Mouse (Mus musculus): ENCODE measurements around the gene Fam76b. TPM values are rescaled to one million over a fixed set of nuclear protein-coding genes. Genes with fewer than 3 reads are reported as not detected.
"Not testable (repeated sequence)": the region's sequence is repeated elsewhere in the genome, so short reads cannot be mapped to it uniquely, and the experiment has no call there.

Fam76b gene
- polyA plus RNA-seq (2014; fragmentation: Nextera tagmentation; extraction: Ambion mirVana): 23.2 and 27.1 TPM in 2 replicates

DNA sequence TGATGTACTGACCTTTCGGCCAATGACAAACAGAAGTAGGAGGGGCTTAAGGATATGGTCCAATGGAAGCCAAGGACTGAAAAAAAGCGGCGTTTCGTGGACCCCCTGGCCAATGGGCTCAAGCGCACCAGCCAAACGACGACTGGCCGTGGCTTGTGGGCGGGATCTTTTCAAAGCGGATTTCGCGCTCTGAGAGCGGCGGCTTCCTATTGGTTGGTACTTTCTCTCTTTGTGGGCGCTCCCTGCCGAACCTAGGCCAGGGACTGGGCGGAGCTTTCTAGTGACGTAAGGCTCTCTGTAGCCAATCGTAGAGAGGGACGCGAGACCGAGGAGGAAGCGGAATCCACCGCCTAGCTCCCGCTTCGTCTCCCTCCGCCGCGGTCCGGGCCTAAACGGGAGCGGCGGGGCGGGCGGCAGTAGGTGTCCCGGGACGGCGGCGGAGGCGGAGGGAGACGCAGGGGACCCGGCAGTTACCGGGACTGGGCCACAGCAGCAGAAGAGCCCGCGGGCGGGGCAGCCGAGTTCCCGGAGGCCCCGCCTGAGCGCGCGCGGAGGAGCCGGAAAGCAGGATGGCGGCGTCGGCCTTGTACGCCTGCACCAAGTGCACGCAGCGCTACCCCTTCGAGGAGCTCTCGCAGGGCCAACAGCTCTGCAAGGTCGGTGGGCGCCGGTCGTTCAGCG, at the start of gene Fam76b:
TSS of gene Fam76b (plus strand) at position 311 of the 681 bp plus-strand sequence.
- Histone ChIP-seq H3K9ac (ENCODE audit: low read length) (peak within 1 kb of the TSS; percentile 96), H3K36me3 (ENCODE audit: control insufficient read depth, insufficient read depth, low read length) (peaks cover 18% of the 10 kb centered on the region), H3K4me2 (ENCODE audit: low read length) (peak within 1 kb of the TSS; percentile 83), H3K4me1 (ENCODE audit: control insufficient read depth, insufficient read depth, low read length) (peaks cover 21% of the 10 kb centered on the region; the same call in 1 of the 2 replicates), H3K4me3 (ENCODE audit: low read depth, low read length) (peak within 1 kb of the TSS; percentile 83), H3K9me3 (replicated peaks; ENCODE audit: control insufficient read depth, low read length) (no peaks in the 10 kb centered on the region), H3K27me3 (replicated peaks; ENCODE audit: control insufficient read depth, insufficient read depth, low read length) (no peaks in the 10 kb centered on the region), H3K27ac (ENCODE audit: low read depth, low read length) (peak within 1 kb of the TSS; percentile 98)
- under 1% methylated on average over 64 of the region's 67 CpGs for WGBS
- ATAC-seq (peak; percentile 94), DNase-seq (ENCODE audit: low spot score) (peak; percentile 100)

DNA sequence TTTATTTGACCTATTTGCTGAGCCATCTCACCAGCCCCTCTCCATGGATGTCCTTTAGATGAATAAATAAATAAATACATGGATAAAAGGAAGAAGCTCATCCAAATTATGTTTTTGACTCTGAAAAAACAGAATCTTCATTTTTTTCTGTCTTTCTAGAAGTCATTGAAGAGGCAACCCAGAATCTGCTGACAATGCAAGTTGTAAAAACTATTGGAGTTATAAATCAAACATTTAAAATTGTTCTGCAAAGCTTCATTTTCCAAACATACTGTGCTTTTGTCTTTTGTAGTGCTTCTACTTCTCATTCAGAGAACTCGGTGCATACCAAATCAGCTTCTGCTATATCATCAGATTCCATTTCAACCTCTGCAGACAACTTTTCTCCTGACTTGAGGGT, 45.5 kb upstream of the Fam76b start:
- ATAC-seq (no peak), DNase-seq (ENCODE audit: low spot score) (no peak)
- Histone ChIP-seq H3K4me1 (ENCODE audit: control insufficient read depth, insufficient read depth, low read length) (no peaks in the 10 kb centered on the region), H3K4me2 (ENCODE audit: low read length) (no peak overlapping the region), H3K36me3 (ENCODE audit: control insufficient read depth, insufficient read depth, low read length) (peaks cover 17% of the 10 kb centered on the region; the same call in 1 of the 2 replicates), H3K27me3 (replicated peaks; ENCODE audit: control insufficient read depth, insufficient read depth, low read length) (no peaks in the 10 kb centered on the region), H3K9ac (ENCODE audit: low read length) (no peak overlapping the region), H3K27ac (ENCODE audit: low read depth, low read length) (no peak overlapping the region), H3K4me3 (ENCODE audit: low read depth, low read length) (no peak overlapping the region), H3K9me3 (replicated peaks; ENCODE audit: control insufficient read depth, low read length) (peaks cover 5% of the 10 kb centered on the region; the same call in 1 of the 2 replicates)
- 96% methylated on average over 1 of the region's 1 CpGs for WGBS

DNA sequence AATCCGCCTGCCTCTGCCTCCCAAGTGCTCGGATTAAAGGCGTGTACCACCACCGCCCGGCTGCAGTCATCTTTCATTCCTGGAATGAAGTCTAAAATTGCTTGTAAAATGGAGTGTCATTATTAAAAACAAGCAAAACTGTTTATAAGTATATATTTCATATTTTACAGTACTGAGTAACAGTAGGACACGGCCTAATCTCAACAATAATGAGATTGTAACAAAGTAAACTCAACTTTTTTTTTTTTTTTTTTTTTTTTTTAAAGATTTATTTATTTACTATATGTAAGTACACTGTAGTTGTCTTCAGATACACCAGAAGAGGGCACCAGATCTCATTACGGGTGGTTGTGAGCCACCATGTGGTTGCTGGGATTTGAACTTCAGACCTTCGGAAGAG, 36.7 kb upstream of the Fam76b start:
- H3K4me3 ChIP-seq (ENCODE audit: low read depth, low read length); H3K27me3 ChIP-seq (replicated peaks; ENCODE audit: control insufficient read depth, insufficient read depth, low read length); DNase-seq (ENCODE audit: low spot score); H3K4me2 ChIP-seq (ENCODE audit: low read length); ATAC-seq; H3K27ac ChIP-seq (ENCODE audit: low read depth, low read length); H3K9ac ChIP-seq (ENCODE audit: low read length); H3K9me3 ChIP-seq (replicated peaks; ENCODE audit: control insufficient read depth, low read length); H3K4me1 ChIP-seq (ENCODE audit: control insufficient read depth, insufficient read depth, low read length): not testable (repeated sequence)
- H3K36me3 ChIP-seq (ENCODE audit: control insufficient read depth, insufficient read depth, low read length): peaks cover 39% of the 10 kb centered on the region; the same call in 1 of the 2 replicates
- 97% methylated on average over 7 of the region's 8 CpGs for WGBS

DNA sequence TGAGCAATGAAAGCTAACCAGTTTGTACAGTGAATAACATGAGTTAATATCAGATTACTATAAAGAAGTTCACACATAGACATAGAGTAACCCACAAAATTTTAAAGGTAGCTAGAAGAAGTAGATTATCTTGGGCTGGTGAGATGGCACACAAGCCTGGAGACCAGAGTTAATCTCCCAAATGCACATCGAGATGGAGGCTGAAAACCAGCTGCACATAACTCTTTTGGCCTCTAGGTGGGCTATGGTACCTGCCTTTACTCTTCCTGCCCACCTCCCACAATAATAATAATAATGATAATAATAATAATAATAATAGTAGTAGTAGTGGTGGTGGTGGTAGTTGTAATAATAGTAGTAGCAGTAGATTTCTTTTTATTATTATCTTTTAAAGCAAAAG, 33.2 kb upstream of the Fam76b start:
- ATAC-seq (no peak), DNase-seq (ENCODE audit: low spot score) (no peak)
- Histone ChIP-seq H3K27ac (ENCODE audit: low read depth, low read length) (no peak overlapping the region), H3K27me3 (replicated peaks; ENCODE audit: control insufficient read depth, insufficient read depth, low read length) (no peaks in the 10 kb centered on the region), H3K9ac (ENCODE audit: low read length) (no peak overlapping the region), H3K4me2 (ENCODE audit: low read length) (no peak overlapping the region), H3K4me3 (ENCODE audit: low read depth, low read length) (no peak overlapping the region), H3K36me3 (ENCODE audit: control insufficient read depth, insufficient read depth, low read length) (peaks cover 48% of the 10 kb centered on the region), H3K9me3 (replicated peaks; ENCODE audit: control insufficient read depth, low read length) (no peaks in the 10 kb centered on the region), H3K4me1 (ENCODE audit: control insufficient read depth, insufficient read depth, low read length) (no peaks in the 10 kb centered on the region)
- WGBS: 75% methylated on average over 1 of the region's 1 CpGs

DNA sequence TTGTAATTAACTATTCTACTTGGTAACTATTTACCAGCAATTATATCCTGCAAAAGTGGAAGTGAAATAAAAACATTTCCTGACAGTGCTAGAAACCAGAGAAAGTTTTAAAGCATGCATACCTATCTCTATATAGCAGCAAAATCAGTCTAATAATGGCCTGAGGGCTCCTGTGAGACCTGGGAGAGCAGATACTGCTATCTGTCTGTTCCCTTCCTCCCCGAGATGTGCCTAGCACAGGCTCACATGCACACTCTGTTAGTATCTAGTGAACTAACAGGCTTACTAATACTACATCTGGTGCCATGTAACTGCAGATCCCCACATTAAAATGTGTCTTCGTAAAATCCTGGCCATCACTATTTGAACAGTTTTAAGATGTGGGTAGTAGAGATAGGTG, 32.8 kb upstream of the Fam76b start:
- Histone ChIP-seq H3K36me3 (ENCODE audit: control insufficient read depth, insufficient read depth, low read length) (peaks cover 50% of the 10 kb centered on the region), H3K9ac (ENCODE audit: low read length) (no peak overlapping the region), H3K27me3 (replicated peaks; ENCODE audit: control insufficient read depth, insufficient read depth, low read length) (no peaks in the 10 kb centered on the region), H3K9me3 (replicated peaks; ENCODE audit: control insufficient read depth, low read length) (no peaks in the 10 kb centered on the region), H3K4me1 (ENCODE audit: control insufficient read depth, insufficient read depth, low read length) (no peaks in the 10 kb centered on the region), H3K4me3 (ENCODE audit: low read depth, low read length) (no peak overlapping the region), H3K27ac (ENCODE audit: low read depth, low read length) (no peak overlapping the region), H3K4me2 (ENCODE audit: low read length) (no peak overlapping the region)
- 90% methylated on average over 2 of the region's 2 CpGs for WGBS
- ATAC-seq (no peak), DNase-seq (ENCODE audit: low spot score) (no peak)

DNA sequence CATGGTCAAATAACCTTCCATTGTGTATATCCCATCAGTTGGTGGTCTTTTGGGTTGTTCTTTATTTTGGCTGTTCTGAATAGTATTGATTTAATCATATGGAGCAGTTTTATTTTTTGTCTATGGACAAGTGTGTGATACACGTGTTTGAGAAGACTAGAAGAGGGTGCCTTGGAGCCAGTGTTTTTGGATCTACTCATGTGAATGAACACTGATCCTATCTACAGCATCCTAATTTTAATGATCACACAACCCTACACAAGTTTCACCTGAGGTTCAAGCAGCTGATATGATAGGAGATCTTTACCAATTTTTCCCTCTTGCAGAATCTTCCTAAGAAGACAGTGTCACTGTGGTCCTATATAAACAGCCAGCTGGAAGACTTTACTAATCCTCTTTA, 23.0 kb upstream of the Fam76b start:
- H3K9me3 ChIP-seq (replicated peaks; ENCODE audit: control insufficient read depth, low read length): no peaks in the 10 kb centered on the region

DNA sequence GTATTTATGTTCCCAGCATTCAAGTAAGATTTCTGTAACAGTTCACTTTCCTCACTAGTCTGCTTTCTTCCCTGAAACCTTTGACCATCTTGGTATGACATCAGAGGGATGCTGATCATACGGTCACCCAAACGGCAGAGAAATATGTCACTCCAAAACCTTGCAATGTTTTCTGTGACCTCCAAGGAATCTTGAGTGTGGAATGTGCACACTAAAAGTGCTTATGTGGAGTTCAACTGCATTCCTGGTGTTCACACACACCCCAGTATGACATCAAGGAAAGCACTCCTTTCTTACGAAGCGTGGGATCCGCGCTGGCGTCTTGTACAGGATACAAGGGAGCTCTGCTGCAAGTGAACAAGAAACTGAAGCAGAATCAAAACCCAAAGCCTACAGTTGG, 20.7 kb upstream of the Fam76b start:
- H3K9ac ChIP-seq (ENCODE audit: low read length): no peak overlapping the region
- H3K27me3 ChIP-seq (replicated peaks; ENCODE audit: control insufficient read depth, insufficient read depth, low read length): no peaks in the 10 kb centered on the region
- H3K4me3 ChIP-seq (ENCODE audit: low read depth, low read length): no peak overlapping the region
- ATAC-seq (no peak), DNase-seq (ENCODE audit: low spot score) (no peak)
- no peak overlapping the region for H3K27ac ChIP-seq (ENCODE audit: low read depth, low read length)
- H3K4me1 ChIP-seq (ENCODE audit: control insufficient read depth, insufficient read depth, low read length): no peaks in the 10 kb centered on the region
- no peaks in the 10 kb centered on the region for H3K9me3 ChIP-seq (replicated peaks; ENCODE audit: control insufficient read depth, low read length)
- H3K36me3 ChIP-seq (ENCODE audit: control insufficient read depth, insufficient read depth, low read length): peaks cover 80% of the 10 kb centered on the region
- H3K4me2 ChIP-seq (ENCODE audit: low read length): no peak overlapping the region
- 95% methylated on average over 7 of the region's 7 CpGs for WGBS

More for the DNA sequence above, 23.0 kb upstream of the Fam76b start:
- Histone ChIP-seq H3K27me3 (replicated peaks; ENCODE audit: control insufficient read depth, insufficient read depth, low read length) (no peaks in the 10 kb centered on the region), H3K4me3 (ENCODE audit: low read depth, low read length) (no peak overlapping the region), H3K4me1 (ENCODE audit: control insufficient read depth, insufficient read depth, low read length) (no peaks in the 10 kb centered on the region), H3K9ac (ENCODE audit: low read length) (no peak overlapping the region), H3K27ac (ENCODE audit: low read depth, low read length) (no peak overlapping the region), H3K36me3 (ENCODE audit: control insufficient read depth, insufficient read depth, low read length) (peaks cover 74% of the 10 kb centered on the region), H3K4me2 (ENCODE audit: low read length) (no peak overlapping the region)
- 69% methylated on average over 1 of the region's 1 CpGs for WGBS
- no peak for ATAC-seq
- no peak for DNase-seq (ENCODE audit: low spot score)

DNA sequence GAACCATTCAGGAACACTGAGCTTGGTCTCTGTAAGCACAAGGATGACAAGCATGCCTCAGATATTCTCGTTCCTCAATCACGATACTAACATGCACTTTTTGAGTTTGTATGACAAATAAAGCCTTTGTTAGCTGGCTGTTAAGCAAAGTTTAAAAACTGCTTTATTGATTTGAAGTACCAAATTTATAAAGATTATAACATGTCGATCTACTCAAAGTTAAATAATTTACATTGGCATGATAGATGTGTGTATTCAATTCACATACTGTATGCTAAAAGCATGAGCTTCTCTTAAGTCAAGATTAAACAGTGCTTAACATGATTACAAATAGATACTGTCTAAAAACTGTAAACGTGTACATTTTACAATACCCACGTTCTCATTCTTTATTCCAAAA, 19.9 kb upstream of the Fam76b start:
- H3K9me3 ChIP-seq (replicated peaks; ENCODE audit: control insufficient read depth, low read length): no peaks in the 10 kb centered on the region
- no peak overlapping the region for H3K9ac ChIP-seq (ENCODE audit: low read length)
- 93% methylated on average over 5 of the region's 5 CpGs for WGBS
- DNase-seq (ENCODE audit: low spot score): no peak
- H3K27me3 ChIP-seq (replicated peaks; ENCODE audit: control insufficient read depth, insufficient read depth, low read length): no peaks in the 10 kb centered on the region
- no peak overlapping the region for H3K4me2 ChIP-seq (ENCODE audit: low read length)
- H3K27ac ChIP-seq (ENCODE audit: low read depth, low read length): no peak overlapping the region
- H3K4me3 ChIP-seq (ENCODE audit: low read depth, low read length): no peak overlapping the region
- peaks cover 82% of the 10 kb centered on the region for H3K36me3 ChIP-seq (ENCODE audit: control insufficient read depth, insufficient read depth, low read length)
- H3K4me1 ChIP-seq (ENCODE audit: control insufficient read depth, insufficient read depth, low read length): no peaks in the 10 kb centered on the region
- no peak for ATAC-seq

DNA sequence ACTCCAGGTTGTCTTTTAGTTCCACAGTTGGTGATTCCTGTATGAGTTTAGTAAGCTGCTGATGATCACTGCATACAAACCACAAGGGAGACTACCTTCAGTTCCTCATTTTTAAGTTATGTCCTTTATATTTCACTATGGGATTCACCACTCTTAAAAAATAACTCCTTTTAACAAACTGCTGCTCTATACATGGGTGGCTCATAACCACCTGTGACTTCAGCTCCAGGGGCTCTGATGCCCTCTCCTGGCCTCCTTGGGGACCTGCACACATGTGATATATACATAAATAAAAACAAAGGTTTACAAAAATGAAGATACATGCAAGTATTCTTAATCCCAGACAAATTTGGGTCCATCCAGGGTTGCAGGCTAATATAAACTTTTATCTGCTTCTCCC, 17.6 kb upstream of the Fam76b start:
- Histone ChIP-seq H3K4me1 (ENCODE audit: control insufficient read depth, insufficient read depth, low read length) (no peaks in the 10 kb centered on the region), H3K4me2 (ENCODE audit: low read length) (no peak overlapping the region), H3K9ac (ENCODE audit: low read length) (no peak overlapping the region), H3K36me3 (ENCODE audit: control insufficient read depth, insufficient read depth, low read length) (peaks cover 83% of the 10 kb centered on the region), H3K27me3 (replicated peaks; ENCODE audit: control insufficient read depth, insufficient read depth, low read length) (no peaks in the 10 kb centered on the region), H3K9me3 (replicated peaks; ENCODE audit: control insufficient read depth, low read length) (no peaks in the 10 kb centered on the region), H3K27ac (ENCODE audit: low read depth, low read length) (no peak overlapping the region), H3K4me3 (ENCODE audit: low read depth, low read length) (no peak overlapping the region)
- DNase-seq (ENCODE audit: low spot score): no peak
- ATAC-seq: no peak

Data from forebrain, embryonic 14.5 days (tissue).